Mouse (Mus musculus) hindbrain, embryonic 15.5 days (tissue): ENCODE data around the gene March1. TPM values are rescaled to one million over a fixed set of nuclear protein-coding genes. Genes with fewer than 3 reads are reported as not detected.

ENCODE experiments used
- ATAC-seq: fragments of 200-750 bp; cut with Nextera tagmentation; 2 replicates; pipeline ENCODE4 v1.8.0; 2017; ENCODE audit warnings: low read depth, moderate number of reproducible peaks, moderate TSS enrichment; ENCODE audit not compliant: low FRiP score
- H3K27ac ChIP-seq: fragments of 300-500 bp; sonication (generic); replicated peaks from 2 replicates; pipeline ENCODE4 v1.5.1; 2015; ENCODE audit warnings: mild to moderate bottlenecking, inconsistent platforms
- H3K27me3 ChIP-seq: fragments of 300-500 bp; sonication (generic); 2 replicates; pipeline ENCODE4 v1.6.1; 2015; ENCODE audit warnings: control low read depth, inconsistent platforms
- H3K36me3 ChIP-seq: fragments of 300-500 bp; sonication (generic); 2 replicates; pipeline ENCODE4 v1.6.1; 2015; ENCODE audit warnings: control low read depth, inconsistent platforms
- H3K4me1 ChIP-seq: fragments of 300-500 bp; sonication (generic); replicated peaks from 2 replicates; pipeline ENCODE4 v1.6.1; 2015; ENCODE audit warnings: control low read depth, inconsistent platforms
- H3K4me2 ChIP-seq: fragments of 300-500 bp; sonication (generic); 2 replicates; pipeline ENCODE4 v1.6.1; 2015; ENCODE audit warnings: moderate library complexity, mild to moderate bottlenecking, inconsistent platforms
- H3K4me3 ChIP-seq: fragments of 300-500 bp; sonication (generic); 2 replicates; pipeline ENCODE4 v1.5.1; 2015; ENCODE audit warnings: mild to moderate bottlenecking, inconsistent platforms
- H3K9ac ChIP-seq: fragments of 300-500 bp; sonication (generic); 2 replicates; pipeline ENCODE4 v1.6.1; 2015; ENCODE audit warnings: inconsistent platforms
- H3K9me3 ChIP-seq: fragments of 300-500 bp; sonication (generic); 2 replicates; pipeline ENCODE4 v1.6.1; 2016; ENCODE audit warnings: control low read depth, inconsistent platforms
- WGBS: fragments of 180-500 bp; shearing (Covaris S2); methylation state at CpG from one replicate; pipeline ENCODE4 v1.1.7; 2015; 5-methylcytosine and 5-hydroxymethylcytosine counted together
- polyA plus RNA-seq: library from polyadenylated mRNA; unstranded; fragments of >200 nt; fragmentation: Nextera tagmentation; extraction: Ambion mirVana; gene quantifications from 2 replicates; pipeline ENCODE4 v1.2.1, GENCODE M21; 2015

The March1 gene
- polyA plus RNA-seq, 1 experiment from 2014 or later: 43.3 TPM

DNA sequence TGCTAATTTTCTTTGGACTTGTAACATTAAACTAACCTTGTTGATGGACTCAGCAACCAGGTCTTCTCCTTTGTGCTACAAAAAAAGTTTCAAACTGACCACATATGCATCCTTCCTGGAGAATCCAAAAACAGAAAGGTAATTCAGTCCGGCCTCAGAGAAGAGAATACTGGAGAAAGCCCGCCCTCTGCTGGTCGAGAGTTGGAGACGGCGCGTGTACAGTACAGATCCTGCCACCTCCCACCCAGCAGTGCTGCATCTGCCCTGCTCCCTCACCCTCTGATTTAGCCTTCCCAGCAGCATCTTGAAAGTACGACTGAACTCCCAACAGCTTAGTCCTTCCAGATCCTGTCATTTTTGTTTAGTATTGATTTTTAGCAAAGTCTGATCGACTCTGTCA, 878.0 kb downstream of the March1 start:
- no peaks in the 10 kb centered on the region for H3K27me3 ChIP-seq
- peak; percentile 85 for ATAC-seq

DNA sequence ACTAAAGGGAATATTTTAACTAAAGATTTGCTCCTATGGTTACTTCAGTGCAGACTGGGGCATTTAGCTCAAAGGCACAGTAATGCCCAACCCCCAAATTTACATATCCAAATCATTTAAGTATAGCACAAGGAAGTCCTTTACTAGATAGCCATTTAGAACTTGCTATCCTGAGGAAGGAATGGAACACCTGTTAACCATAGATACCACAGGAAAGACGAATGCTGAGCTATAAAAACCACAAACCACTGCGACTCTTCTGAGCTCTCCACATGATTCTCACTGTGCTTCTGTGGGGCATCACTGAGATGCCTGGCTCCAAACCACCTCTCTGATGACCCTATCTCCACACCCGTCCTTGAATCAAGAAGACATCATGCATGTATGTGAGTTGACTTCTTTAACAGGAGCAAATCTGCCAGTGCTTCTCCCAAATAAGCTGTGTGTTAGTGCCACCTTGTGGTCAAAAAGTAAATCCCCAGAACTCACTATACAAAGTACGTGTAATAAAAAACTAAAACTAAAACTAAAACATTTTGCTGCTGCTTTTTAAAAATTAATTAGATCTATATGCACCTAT, 879.4 kb downstream of the March1 start:
- 39% methylated on average over 4 of the region's 4 CpGs for WGBS
- ATAC-seq: peak; percentile 61; the same call in 1 of the 2 replicates
- no peak overlapping the region for H3K4me2 ChIP-seq

More for the DNA sequence above, 878.0 kb downstream of the March1 start:
- H3K4me1 ChIP-seq: 0 out of 2 replicates have a peak, but pooled peaks cover 2% of the 10 kb centered on the region
- WGBS: 9% methylated on average over 8 of the region's 8 CpGs
- H3K36me3 ChIP-seq: no peaks in the 10 kb centered on the region
- H3K4me2 ChIP-seq: no peak overlapping the region
- no peaks in the 10 kb centered on the region for H3K9me3 ChIP-seq
- H3K27ac ChIP-seq: no peak overlapping the region
- no peak overlapping the region for H3K9ac ChIP-seq
- H3K4me3 ChIP-seq: no peak overlapping the region

DNA sequence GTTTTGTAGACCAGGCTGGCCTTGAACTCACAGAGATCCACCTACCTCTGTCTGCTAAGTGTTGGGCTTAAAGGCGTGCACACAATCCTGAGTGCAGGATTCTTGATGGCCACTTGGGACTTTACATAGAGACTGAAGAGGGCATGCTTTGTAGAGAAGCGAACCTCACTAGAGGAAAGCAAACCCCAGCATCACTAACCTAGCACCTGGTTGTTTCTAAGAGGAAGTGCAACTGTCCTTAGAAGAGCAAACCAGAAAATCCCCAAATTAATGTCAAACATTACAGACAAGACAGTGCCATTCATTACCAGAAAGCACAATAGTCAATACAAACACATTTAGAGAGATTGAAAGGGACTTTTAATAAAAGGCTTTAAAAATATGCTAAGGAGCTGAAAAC, 885.7 kb downstream of the March1 start:
- Histone ChIP-seq H3K4me1 (no peaks in the 10 kb centered on the region), H3K4me2 (no peak overlapping the region), H3K36me3 (no peaks in the 10 kb centered on the region), H3K9ac (no peak overlapping the region), H3K4me3 (no peak overlapping the region), H3K27ac (no peak overlapping the region), H3K27me3 (no peaks in the 10 kb centered on the region), H3K9me3 (no peaks in the 10 kb centered on the region)
- ATAC-seq: no peak
- WGBS: 92% methylated on average over 2 of the region's 2 CpGs

More for the DNA sequence above, 879.4 kb downstream of the March1 start:
- H3K4me3 ChIP-seq: no peak overlapping the region
- no peak overlapping the region for H3K9ac ChIP-seq
- no peaks in the 10 kb centered on the region for H3K9me3 ChIP-seq
- 0 out of 2 replicates have a peak, but pooled peaks cover 2% of the 10 kb centered on the region for H3K4me1 ChIP-seq
- H3K27me3 ChIP-seq: no peaks in the 10 kb centered on the region
- no peaks in the 10 kb centered on the region for H3K36me3 ChIP-seq
- H3K27ac ChIP-seq: no peak overlapping the region

DNA sequence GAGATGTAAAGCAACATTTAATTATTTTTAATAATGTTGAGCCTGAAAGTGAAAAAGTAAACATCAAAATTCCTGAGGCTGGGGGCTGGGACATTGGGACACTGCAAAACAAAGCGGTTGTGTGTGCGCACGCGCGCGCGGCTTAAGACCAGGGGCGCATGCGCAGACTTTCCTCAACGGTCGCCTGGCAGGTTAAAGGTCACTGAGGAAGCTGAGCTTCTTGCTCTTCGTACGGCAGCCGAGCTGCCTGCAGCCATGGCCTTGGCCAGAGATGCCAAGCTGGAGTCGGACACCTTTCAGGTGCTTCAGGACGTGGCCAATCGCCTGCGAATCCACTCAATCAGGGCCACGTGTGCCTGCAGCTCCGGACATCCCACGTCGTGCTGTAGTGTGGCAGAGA, 893.8 kb downstream of the March1 start, which contains the start of gene Tktl2:
Tktl2 (plus strand) TSS at position 220 of the 400 bp plus-strand sequence.
- H3K4me3 ChIP-seq: no peak within 1 kb of the TSS
- 96% methylated on average over 22 of the region's 22 CpGs for WGBS
- H3K27ac ChIP-seq: no peak within 1 kb of the TSS
- no peaks in the 10 kb centered on the region for H3K36me3 ChIP-seq
- no peaks in the 10 kb centered on the region for H3K9me3 ChIP-seq
- no peaks in the 10 kb centered on the region for H3K4me1 ChIP-seq
- H3K4me2 ChIP-seq: no peak within 1 kb of the TSS
- no peak within 1 kb of the TSS for H3K9ac ChIP-seq
- ATAC-seq: no peak
- no peaks in the 10 kb centered on the region for H3K27me3 ChIP-seq

DNA sequence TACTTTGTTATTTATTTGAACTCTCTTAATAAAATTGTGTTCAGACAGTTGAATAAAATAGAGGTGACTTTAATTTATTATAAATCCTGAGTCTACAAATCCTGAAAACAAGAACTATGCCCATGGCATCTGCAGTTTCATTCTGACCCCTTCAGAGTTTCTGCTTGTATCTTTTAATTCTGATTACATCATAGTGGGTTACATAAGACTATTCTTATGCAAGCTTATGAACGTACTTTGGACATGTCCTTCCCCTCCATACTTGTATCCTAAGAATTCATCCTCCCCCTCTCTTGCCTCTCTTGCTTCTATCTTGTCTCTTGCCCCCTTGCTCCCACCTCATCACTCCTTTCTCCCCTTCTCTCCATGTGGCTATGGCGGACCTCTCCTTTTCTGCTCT, 901.4 kb downstream of the March1 start:
- 82% methylated on average over 2 of the region's 2 CpGs for WGBS
- Histone ChIP-seq H3K27me3 (no peaks in the 10 kb centered on the region), H3K9ac (no peak overlapping the region), H3K4me1 (no peaks in the 10 kb centered on the region), H3K27ac (no peak overlapping the region), H3K36me3 (no peaks in the 10 kb centered on the region), H3K4me3 (no peak overlapping the region), H3K4me2 (no peak overlapping the region), H3K9me3 (no peaks in the 10 kb centered on the region)
- ATAC-seq: no peak

DNA sequence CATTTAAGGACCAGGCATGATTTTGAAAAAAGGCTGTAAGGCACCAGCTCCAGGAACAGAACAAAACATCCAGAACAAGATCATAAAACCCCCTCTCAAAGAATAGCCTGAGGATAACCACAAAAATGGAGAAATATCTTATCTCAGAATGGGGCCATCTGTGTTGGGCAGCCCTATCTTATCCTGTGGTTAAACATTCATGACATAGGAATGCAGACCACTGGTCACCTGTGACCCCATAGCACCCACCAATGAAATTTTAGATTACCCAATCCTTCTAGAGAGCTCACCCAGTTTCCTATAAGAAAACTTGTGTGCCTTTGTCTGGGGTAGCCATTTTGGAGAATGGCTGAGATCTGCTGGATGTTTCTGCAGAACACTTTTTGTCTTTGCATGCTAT, 902.9 kb downstream of the March1 start:
- Histone ChIP-seq H3K4me2 (no peak overlapping the region), H3K4me3 (no peak overlapping the region), H3K27me3 (no peaks in the 10 kb centered on the region), H3K9me3 (no peaks in the 10 kb centered on the region), H3K36me3 (no peaks in the 10 kb centered on the region), H3K4me1 (no peaks in the 10 kb centered on the region), H3K9ac (no peak overlapping the region), H3K27ac (no peak overlapping the region)
- ATAC-seq: no peak
